Mouse (Mus musculus): ENCODE measurements around the gene Eif4h. TPM values are rescaled to one million over a fixed set of nuclear protein-coding genes. Genes with fewer than 3 reads are reported as not detected.
A peak's percentile ranks its signal among the peaks of the same experiment; 100 is the strongest.
"Not testable (repeated sequence)": the region's sequence is repeated elsewhere in the genome, so short reads cannot be mapped to it uniquely, and the experiment has no call there.

Gene Eif4h
- polyA plus RNA-seq, 1 experiment from 2014 or later: 317 TPM

GRCm38 (mm10) chr5:134675956-134676759, 36.9 kb upstream of the Eif4h start:
- Histone ChIP-seq H3K36me3 (peaks cover 19% of the 10 kb centered on the region), H3K9me3 (replicated peaks) (no peaks in the 10 kb centered on the region), H3K27me3 (replicated peaks) (no peaks in the 10 kb centered on the region), H3K4me1 (peaks cover 52% of the 10 kb centered on the region), H3K9ac (replicated peaks) (peak overlapping the region; percentile 40), H3K4me3 (replicated peaks) (peak overlapping the region; percentile 35), H3K27ac (replicated peaks) (peak overlapping the region; percentile 76), H3K4me2 (peak overlapping the region; percentile 58)
- WGBS: 2% methylated on average over 14 of the region's 14 CpGs
- peak; percentile 78 for ATAC-seq (ENCODE audit: low FRiP score)

- 69% methylated on average over 5 of the region's 5 CpGs for WGBS
- Histone ChIP-seq H3K9ac (replicated peaks) (no peak overlapping the region), H3K4me3 (replicated peaks) (no peak overlapping the region), H3K4me2 (no peak overlapping the region), H3K36me3 (peaks cover 27% of the 10 kb centered on the region), H3K4me1 (peaks cover 42% of the 10 kb centered on the region), H3K27me3 (replicated peaks) (no peaks in the 10 kb centered on the region), H3K27ac (replicated peaks) (peak overlapping the region; percentile 76; the same call in 1 of the 2 replicates), H3K9me3 (replicated peaks) (no peaks in the 10 kb centered on the region)
- no peak for ATAC-seq (ENCODE audit: low FRiP score)
Measured at GRCm38 (mm10) chr5:134674977-134675376, 35.7 kb upstream of the Eif4h start.

- Histone ChIP-seq H3K4me3 (replicated peaks) (no peak overlapping the region), H3K4me1 (peaks cover 32% of the 10 kb centered on the region), H3K27me3 (replicated peaks) (no peaks in the 10 kb centered on the region), H3K9me3 (replicated peaks) (no peaks in the 10 kb centered on the region), H3K9ac (replicated peaks) (no peak overlapping the region), H3K4me2 (no peak overlapping the region), H3K27ac (replicated peaks) (no peak overlapping the region), H3K36me3 (peaks cover 50% of the 10 kb centered on the region)
- WGBS: 92% methylated on average over 6 of the region's 6 CpGs
- no peak for ATAC-seq (ENCODE audit: low FRiP score)
Measured at GRCm38 (mm10) chr5:134672611-134673010, 33.3 kb upstream of the Eif4h start.

GRCm38 (mm10) chr5:134672198-134672516, 32.9 kb upstream of the Eif4h start:
- H3K36me3 ChIP-seq: peaks cover 55% of the 10 kb centered on the region
- no peak overlapping the region for H3K9ac ChIP-seq (replicated peaks)
- peaks cover 30% of the 10 kb centered on the region for H3K4me1 ChIP-seq
- 56% methylated on average over 1 of the region's 1 CpGs for WGBS
- peak overlapping the region; percentile 72; the same call in 1 of the 2 replicates for H3K27ac ChIP-seq (replicated peaks)
- H3K27me3 ChIP-seq (replicated peaks): no peaks in the 10 kb centered on the region
- H3K9me3 ChIP-seq (replicated peaks): no peaks in the 10 kb centered on the region
- no peak overlapping the region for H3K4me2 ChIP-seq
- no peak overlapping the region for H3K4me3 ChIP-seq (replicated peaks)
- no peak for ATAC-seq (ENCODE audit: low FRiP score)

GRCm38 (mm10) chr5:134671335-134672197, 32.3 kb upstream of the Eif4h start:
- WGBS: 33% methylated on average over 17 of the region's 17 CpGs
- H3K9me3 ChIP-seq (replicated peaks): no peaks in the 10 kb centered on the region
- H3K36me3 ChIP-seq: peaks cover 60% of the 10 kb centered on the region
- no peaks in the 10 kb centered on the region for H3K27me3 ChIP-seq (replicated peaks)
- no peak for ATAC-seq (ENCODE audit: low FRiP score)
- no peak overlapping the region for H3K4me3 ChIP-seq (replicated peaks)
- peak overlapping the region; percentile 72 for H3K27ac ChIP-seq (replicated peaks)
- H3K4me2 ChIP-seq: no peak overlapping the region
- peaks cover 25% of the 10 kb centered on the region for H3K4me1 ChIP-seq
- H3K9ac ChIP-seq (replicated peaks): no peak overlapping the region

- Histone ChIP-seq H3K27ac (replicated peaks) (no peak overlapping the region), H3K4me3 (replicated peaks) (no peak overlapping the region), H3K9ac (replicated peaks) (no peak overlapping the region), H3K36me3 (peaks cover 84% of the 10 kb centered on the region), H3K4me2 (no peak overlapping the region), H3K9me3 (replicated peaks) (no peaks in the 10 kb centered on the region), H3K4me1 (peaks cover 11% of the 10 kb centered on the region), H3K27me3 (replicated peaks) (no peaks in the 10 kb centered on the region)
- no peak for ATAC-seq (ENCODE audit: low FRiP score)
- 78% methylated on average over 20 of the region's 20 CpGs for WGBS
Measured at GRCm38 (mm10) chr5:134669001-134669708, 29.9 kb upstream of the Eif4h start.

- ATAC-seq (ENCODE audit: low FRiP score): no peak
Measured at GRCm38 (mm10) chr5:134668495-134668894, 29.2 kb upstream of the Eif4h start.

GRCm38 (mm10) chr5:134656708-134657107, 17.4 kb upstream of the Eif4h start:
- 61% methylated on average over 4 of the region's 4 CpGs for WGBS
- no peak overlapping the region for H3K4me3 ChIP-seq (replicated peaks)
- H3K9ac ChIP-seq (replicated peaks): no peak overlapping the region
- H3K4me2 ChIP-seq: no peak overlapping the region
- H3K9me3 ChIP-seq (replicated peaks): no peaks in the 10 kb centered on the region
- 0 out of 2 replicates have a peak, but pooled peaks have one; percentile 28 for ATAC-seq (ENCODE audit: low FRiP score)
- no peak overlapping the region for H3K27ac ChIP-seq (replicated peaks)
- no peaks in the 10 kb centered on the region for H3K27me3 ChIP-seq (replicated peaks)
- H3K4me1 ChIP-seq: no peaks in the 10 kb centered on the region
- peaks cover 51% of the 10 kb centered on the region for H3K36me3 ChIP-seq

More at GRCm38 (mm10) chr5:134668495-134668894, 29.2 kb upstream of the Eif4h start:
- no peak overlapping the region for H3K4me2 ChIP-seq
- 31% methylated on average over 8 of the region's 8 CpGs for WGBS
- H3K4me3 ChIP-seq (replicated peaks): no peak overlapping the region
- H3K9me3 ChIP-seq (replicated peaks): no peaks in the 10 kb centered on the region
- no peak overlapping the region for H3K9ac ChIP-seq (replicated peaks)
- peaks cover 90% of the 10 kb centered on the region for H3K36me3 ChIP-seq
- H3K27me3 ChIP-seq (replicated peaks): no peaks in the 10 kb centered on the region
- no peak overlapping the region for H3K27ac ChIP-seq (replicated peaks)
- peaks cover 11% of the 10 kb centered on the region for H3K4me1 ChIP-seq

- Histone ChIP-seq H3K4me1 (no peaks in the 10 kb centered on the region), H3K9ac (replicated peaks) (no peak overlapping the region), H3K4me2 (no peak overlapping the region), H3K27ac (replicated peaks) (no peak overlapping the region), H3K4me3 (replicated peaks) (no peak overlapping the region), H3K9me3 (replicated peaks) (no peaks in the 10 kb centered on the region), H3K27me3 (replicated peaks) (no peaks in the 10 kb centered on the region), H3K36me3 (peaks cover 8% of the 10 kb centered on the region)
- ATAC-seq (ENCODE audit: low FRiP score): no peak
- 49% methylated on average over 7 of the region's 7 CpGs for WGBS
Measured at GRCm38 (mm10) chr5:134652015-134652414, 12.7 kb upstream of the Eif4h start.

- Histone ChIP-seq H3K27ac (replicated peaks) (no peak overlapping the region), H3K36me3 (no peaks in the 10 kb centered on the region; the same call in 1 of the 2 replicates), H3K9ac (replicated peaks) (no peak overlapping the region), H3K27me3 (replicated peaks) (no peaks in the 10 kb centered on the region), H3K9me3 (replicated peaks) (no peaks in the 10 kb centered on the region), H3K4me3 (replicated peaks) (no peak overlapping the region), H3K4me1 (no peaks in the 10 kb centered on the region), H3K4me2 (no peak overlapping the region)
- WGBS: 49% methylated on average over 4 of the region's 5 CpGs
- no peak for ATAC-seq (ENCODE audit: low FRiP score)
Measured at GRCm38 (mm10) chr5:134650926-134651325, 11.6 kb upstream of the Eif4h start.

GRCm38 (mm10) chr5:134648976-134649375, 9.7 kb upstream of the Eif4h start:
- not testable (repeated sequence) for H3K4me2 ChIP-seq

More at GRCm38 (mm10) chr5:134648976-134649375, 9.7 kb upstream of the Eif4h start:
- not testable (repeated sequence) for H3K27ac ChIP-seq (replicated peaks); ATAC-seq (ENCODE audit: low FRiP score); H3K27me3 ChIP-seq (replicated peaks); H3K9ac ChIP-seq (replicated peaks); H3K4me3 ChIP-seq (replicated peaks); H3K9me3 ChIP-seq (replicated peaks); H3K36me3 ChIP-seq; H3K4me1 ChIP-seq
- 78% methylated on average over 2 of the region's 4 CpGs for WGBS
